Mouse (Mus musculus) mesoderm, embryonic 11.5 days (tissue): Measurements from ENCODE around the gene Tex13c3.
"Not testable (repeated sequence)": the region's sequence is repeated elsewhere in the genome, so short reads cannot be mapped to it uniquely, and the experiment has no call there.

ENCODE experiments used
- DNase-seq: peaks from one replicate; pipeline ENCODE4 v3.0.0-alpha.2; 2012; ENCODE audit warnings: low read depth, low spot score

Gene Tex13c3

DNA sequence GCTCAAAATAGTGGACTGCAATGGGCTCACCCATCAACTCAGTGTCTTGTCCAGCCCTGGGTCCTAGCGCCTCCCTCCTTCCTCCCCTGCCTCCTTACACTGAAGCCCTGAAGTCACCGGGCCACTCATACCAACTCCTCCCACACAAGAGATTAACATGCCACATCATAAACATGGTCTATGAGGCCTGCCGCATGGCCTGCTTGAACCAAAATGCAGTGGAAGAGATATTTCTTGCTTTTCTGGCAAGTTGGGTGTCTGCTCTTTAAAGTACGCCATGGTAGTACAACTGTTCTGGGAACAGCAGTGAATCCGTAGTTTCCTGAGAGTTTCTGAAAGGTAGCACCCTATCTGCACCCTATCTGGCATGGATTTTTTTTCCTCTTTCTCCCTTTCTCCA lies at the start of gene Tex13c3:
Gene Tex13c3 (minus strand): TSS at position 101 of the 400 bp plus-strand sequence.
- not testable (repeated sequence) for DNase-seq

DNA sequence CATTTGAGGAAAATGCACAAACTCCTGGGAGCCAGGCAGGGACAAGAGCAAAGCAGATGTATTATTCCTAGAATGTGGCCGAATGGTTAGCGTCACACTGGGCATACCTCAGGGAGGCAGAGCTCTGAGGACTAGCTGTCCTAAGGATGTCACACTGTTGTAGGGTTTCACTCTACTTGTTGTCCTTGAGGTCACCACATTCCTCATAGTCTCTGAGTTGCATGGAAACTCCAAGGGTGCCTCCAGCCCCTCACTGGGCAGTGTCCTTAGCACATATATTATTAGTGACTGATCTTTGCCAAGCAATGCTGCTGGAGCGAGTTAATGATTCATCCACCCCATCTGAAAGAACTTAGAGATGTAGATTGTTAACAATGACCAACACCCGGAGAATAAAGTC lies 8.6 kb upstream of the Tex13c3 start:
- DNase-seq = no peak
